Mouse (Mus musculus) midbrain, embryonic 11.5 days (tissue): ENCODE measurements at regions not wholly inside any gene's neighbourhood (a gene's known extent, or its start where the extent isn't known, plus 50 kb on each side); places are given as distances from the start of the nearest gene placed in this dataset.

Experiments used
- ATAC-seq: fragments of 200-750 bp; cut with Nextera tagmentation; 2 replicates; pipeline ENCODE4 v1.8.0; 2017; ENCODE audit warnings: moderate TSS enrichment, moderate library complexity; ENCODE audit not compliant: low FRiP score
- DNase-seq: peaks from one replicate; pipeline ENCODE4 v3.0.0; 2015; ENCODE audit warnings: low spot score; ENCODE audit errors: missing footprints
- H3K27ac ChIP-seq: fragments of 300-500 bp; sonication (generic); 2 replicates; pipeline ENCODE4 v1.5.1; 2014; ENCODE audit warnings: low read depth, low read length
- H3K27me3 ChIP-seq: fragments of 300-500 bp; sonication (generic); 2 replicates; pipeline ENCODE4 v1.6.1; 2014; ENCODE audit warnings: mild to moderate bottlenecking, low read length, moderate library complexity, mixed read lengths; ENCODE audit not compliant: control insufficient read depth, insufficient read depth
- H3K36me3 ChIP-seq: fragments of 300-500 bp; sonication (generic); 2 replicates; pipeline ENCODE4 v1.6.1; 2014; ENCODE audit warnings: mild to moderate bottlenecking, low read length, moderate library complexity, mixed read lengths; ENCODE audit not compliant: control insufficient read depth, insufficient read depth
- H3K4me1 ChIP-seq: fragments of 300-500 bp; sonication (generic); 2 replicates; pipeline ENCODE4 v1.6.1; 2014; ENCODE audit warnings: low read length; ENCODE audit not compliant: control insufficient read depth, insufficient read depth
- H3K4me2 ChIP-seq: fragments of 300-500 bp; sonication (generic); 2 replicates; pipeline ENCODE4 v1.6.1; 2014; ENCODE audit warnings: mild to moderate bottlenecking, moderate library complexity
- H3K4me3 ChIP-seq: fragments of 300-500 bp; sonication (generic); 2 replicates; pipeline ENCODE4 v1.5.1; 2014; ENCODE audit warnings: low read depth, low read length
- H3K9ac ChIP-seq: fragments of 300-500 bp; sonication (generic); 2 replicates; pipeline ENCODE4 v1.6.1; 2014; ENCODE audit warnings: low read length
- H3K9me3 ChIP-seq: fragments of 300-500 bp; sonication (generic); 2 replicates; pipeline ENCODE4 v1.6.1; 2016; ENCODE audit warnings: low read length; ENCODE audit not compliant: control insufficient read depth
- WGBS: fragments of 180-500 bp; shearing (Covaris S2); extraction: QIAGEN DNeasy Blood & Tissue Kit; methylation state at CpG from one replicate; pipeline ENCODE4 v1.1.7; 2014; 5-methylcytosine and 5-hydroxymethylcytosine counted together

DNA sequence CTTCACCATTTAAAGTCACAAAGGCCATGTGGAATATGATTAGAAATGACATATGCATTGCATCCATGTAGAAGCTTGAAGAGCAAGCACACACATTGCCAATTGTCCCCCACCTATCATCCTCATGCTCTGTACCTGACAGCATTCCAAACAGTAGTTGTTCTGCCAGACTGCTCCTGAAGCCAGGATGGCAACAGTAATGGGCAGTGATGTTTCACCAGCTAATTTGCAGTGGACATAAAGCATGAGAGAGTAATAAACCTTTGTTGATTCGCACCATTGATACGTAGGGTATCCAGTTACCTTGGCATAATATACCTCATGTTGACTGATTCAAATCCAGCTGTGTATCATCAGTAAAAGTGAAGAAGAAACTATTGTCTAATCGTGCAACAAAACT, 606.5 kb upstream of the Celf2 start:
- ATAC-seq (no peak), DNase-seq (no peak)
- H3K4me3 ChIP-seq, result no peak overlapping the region
- no peak overlapping the region for H3K27ac ChIP-seq
- H3K36me3 ChIP-seq, result no peaks in the 10 kb centered on the region
- no peaks in the 10 kb centered on the region for H3K4me1 ChIP-seq
- 89% methylated on average over 3 of the region's 3 CpGs for whole genome bisulfite sequencing
- H3K9me3 ChIP-seq, result no peaks in the 10 kb centered on the region
- H3K27me3 ChIP-seq, result no peaks in the 10 kb centered on the region
- no peak overlapping the region for H3K9ac ChIP-seq
- no peak overlapping the region for H3K4me2 ChIP-seq

DNA sequence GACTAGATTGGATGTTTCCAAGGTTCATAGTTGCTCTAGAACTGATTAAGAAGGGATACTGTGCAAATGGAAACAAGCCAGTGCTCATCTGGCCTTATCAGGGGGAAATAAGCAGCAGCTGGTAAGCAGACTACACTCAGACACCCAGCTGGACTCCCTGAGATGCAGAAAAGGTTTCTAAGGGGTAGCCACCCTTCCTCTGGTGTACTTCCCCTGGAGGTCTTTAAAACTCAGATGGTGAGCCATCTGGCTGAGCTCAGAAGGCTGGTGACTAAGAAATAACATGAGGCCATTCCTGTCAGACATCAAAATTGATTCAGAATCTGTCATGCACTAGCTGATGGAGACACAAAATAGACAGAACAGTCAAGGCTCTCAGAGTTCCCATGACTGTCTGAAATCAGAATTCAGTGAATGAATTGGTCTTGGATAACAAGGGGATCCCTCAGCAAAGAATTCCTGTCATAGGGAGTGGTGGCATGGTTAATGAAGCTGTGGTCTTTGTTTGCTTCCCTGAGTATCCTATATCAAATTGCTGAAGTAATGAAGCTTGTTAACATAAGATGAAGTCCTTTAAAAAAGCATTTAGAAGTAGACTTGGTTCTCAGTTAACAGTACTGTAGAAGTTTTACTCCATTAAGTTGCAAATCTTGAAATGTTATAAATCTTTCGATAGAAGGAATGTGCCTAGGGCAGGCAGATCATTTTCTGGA, 603.2 kb upstream of the Celf2 start:
- no peak overlapping the region for H3K27ac ChIP-seq
- no peak overlapping the region for H3K4me2 ChIP-seq
- no peak overlapping the region for H3K9ac ChIP-seq
- no peaks in the 10 kb centered on the region for H3K9me3 ChIP-seq
- H3K4me3 ChIP-seq, result no peak overlapping the region
- DNase-seq (no peak), ATAC-seq (no peak)
- no peaks in the 10 kb centered on the region for H3K27me3 ChIP-seq
- H3K36me3 ChIP-seq, result no peaks in the 10 kb centered on the region
- no peaks in the 10 kb centered on the region for H3K4me1 ChIP-seq
- 88% methylated on average over 1 of the region's 1 CpGs for WGBS

DNA sequence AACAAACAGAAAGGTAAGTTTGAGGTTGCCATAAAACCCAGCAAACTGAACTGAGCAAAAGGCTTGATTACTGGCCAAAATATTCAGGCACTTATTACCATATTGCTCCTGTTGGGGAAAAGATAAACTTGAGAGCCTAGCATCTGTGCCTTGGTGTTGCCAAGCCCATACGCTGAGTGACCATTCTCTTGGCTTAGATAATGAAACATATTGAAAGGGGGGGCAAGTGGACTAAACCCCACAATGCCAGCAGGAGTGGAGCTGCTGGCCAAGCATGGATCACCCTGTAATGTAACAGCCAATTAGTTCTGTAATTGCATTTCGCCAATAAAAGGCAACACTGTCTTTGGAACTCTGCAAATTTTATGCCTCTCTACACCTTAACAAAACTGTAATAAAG, 584.8 kb upstream of the Celf2 start:
- Histone ChIP-seq H3K9ac (no peak overlapping the region), H3K36me3 (no peaks in the 10 kb centered on the region), H3K27me3 (no peaks in the 10 kb centered on the region), H3K9me3 (no peaks in the 10 kb centered on the region), H3K4me3 (no peak overlapping the region), H3K27ac (no peak overlapping the region), H3K4me2 (no peak overlapping the region), H3K4me1 (no peaks in the 10 kb centered on the region)
- DNase-seq (no peak), ATAC-seq (no peak)
- WGBS, result 82% methylated on average over 2 of the region's 2 CpGs

DNA sequence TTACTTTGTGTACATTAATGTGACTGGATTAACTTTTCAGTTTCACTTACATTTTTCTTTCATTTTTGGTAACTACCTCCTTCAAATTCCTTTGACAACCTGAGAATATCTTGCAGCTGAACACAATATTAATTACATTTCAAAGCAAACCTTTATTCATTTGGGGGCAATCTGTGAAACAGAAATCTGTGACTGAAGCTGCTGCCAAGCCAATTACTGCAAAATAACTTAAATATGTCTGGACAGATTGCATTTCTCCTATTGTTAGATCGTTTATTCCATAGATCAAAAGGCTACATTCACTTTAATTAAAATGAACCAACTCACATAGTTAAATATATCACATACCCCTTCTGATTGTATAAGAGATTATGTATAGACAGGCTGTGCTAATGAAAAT, 558.5 kb upstream of the Celf2 start:
- WGBS, result 80% methylated on average over 1 of the region's 1 CpGs
- Histone ChIP-seq H3K4me1 (no peaks in the 10 kb centered on the region), H3K27ac (no peak overlapping the region), H3K27me3 (no peaks in the 10 kb centered on the region), H3K9ac (no peak overlapping the region), H3K9me3 (no peaks in the 10 kb centered on the region), H3K4me3 (no peak overlapping the region), H3K36me3 (no peaks in the 10 kb centered on the region), H3K4me2 (no peak overlapping the region)
- DNase-seq (no peak), ATAC-seq (no peak)

DNA sequence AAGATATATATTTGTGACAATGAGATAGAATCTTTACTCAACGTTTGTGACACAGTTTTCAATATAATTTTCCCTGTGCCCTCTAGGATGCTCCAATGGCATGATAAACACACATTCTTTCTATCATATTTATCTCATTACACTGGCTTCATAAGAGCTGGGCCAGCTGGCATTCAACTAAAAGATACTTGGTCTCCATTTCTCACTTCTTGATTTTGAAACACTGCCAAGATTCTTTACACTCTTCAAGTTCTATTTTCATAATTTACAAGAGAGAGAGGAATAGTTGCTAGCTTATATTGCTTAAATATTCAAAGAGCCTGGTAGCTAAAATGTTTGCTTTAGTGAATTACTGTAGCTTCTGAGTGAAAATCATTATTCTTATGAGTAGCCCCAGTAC, 552.3 kb upstream of the Celf2 start:
- Histone ChIP-seq H3K4me2 (no peak overlapping the region), H3K4me1 (no peaks in the 10 kb centered on the region), H3K9ac (no peak overlapping the region), H3K9me3 (no peaks in the 10 kb centered on the region), H3K27me3 (no peaks in the 10 kb centered on the region), H3K4me3 (no peak overlapping the region), H3K27ac (no peak overlapping the region), H3K36me3 (no peaks in the 10 kb centered on the region)
- DNase-seq (no peak), ATAC-seq (no peak)
- 59% methylated on average over 1 of the region's 1 CpGs for WGBS

DNA sequence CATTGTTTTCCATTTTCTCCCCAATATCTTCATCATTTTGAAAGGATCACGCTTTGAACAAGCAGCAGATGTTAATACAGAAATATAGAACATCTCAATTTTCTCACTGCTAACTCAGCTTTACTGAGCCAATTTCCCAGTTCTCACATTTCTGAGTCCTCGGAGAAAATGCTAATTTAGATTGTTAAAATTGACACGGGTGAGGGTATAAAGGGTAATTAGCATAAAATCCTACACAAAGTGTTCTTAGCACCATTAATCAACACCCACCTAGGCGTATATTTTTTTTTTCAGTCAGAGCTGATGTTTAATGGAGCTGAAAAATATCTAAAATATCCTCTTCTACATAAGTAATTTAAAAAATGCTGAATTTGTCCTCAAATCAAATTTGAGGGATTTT, 519.8 kb upstream of the Celf2 start:
- no peak overlapping the region for H3K4me3 ChIP-seq
- WGBS, result 67% methylated on average over 4 of the region's 4 CpGs
- ATAC-seq, result no peak
- H3K4me1 ChIP-seq, result no peaks in the 10 kb centered on the region
- H3K27me3 ChIP-seq, result no peaks in the 10 kb centered on the region
- no peak overlapping the region for H3K9ac ChIP-seq
- H3K9me3 ChIP-seq, result no peaks in the 10 kb centered on the region
- no peak for DNase-seq
- no peak overlapping the region for H3K27ac ChIP-seq
- no peaks in the 10 kb centered on the region for H3K36me3 ChIP-seq
- no peak overlapping the region for H3K4me2 ChIP-seq

DNA sequence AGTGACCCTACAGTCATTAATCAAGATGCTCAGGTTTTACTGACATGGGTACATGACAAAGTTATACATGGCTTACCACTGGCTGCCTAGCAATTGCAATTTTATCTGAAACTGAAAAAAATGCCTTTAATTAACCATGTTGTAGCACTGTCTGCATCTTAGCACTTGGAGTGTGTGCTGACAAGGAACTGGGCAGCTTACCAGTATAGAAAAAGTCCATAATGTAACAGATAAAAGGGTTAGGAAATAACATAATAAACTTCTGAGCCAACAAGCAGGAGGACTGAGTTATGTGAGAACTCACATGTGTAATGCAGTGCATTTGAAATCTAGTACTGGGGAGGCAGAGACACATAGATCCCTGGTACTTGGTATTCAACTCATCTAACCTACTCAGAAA, 518.2 kb upstream of the Celf2 start:
- no peaks in the 10 kb centered on the region for H3K27me3 ChIP-seq
- H3K9ac ChIP-seq, result no peak overlapping the region
- H3K4me3 ChIP-seq, result no peak overlapping the region
- no peak overlapping the region for H3K4me2 ChIP-seq
- H3K27ac ChIP-seq, result no peak overlapping the region
- DNase-seq (no peak), ATAC-seq (no peak)
- no peaks in the 10 kb centered on the region for H3K4me1 ChIP-seq
- no peaks in the 10 kb centered on the region for H3K9me3 ChIP-seq
- no peaks in the 10 kb centered on the region for H3K36me3 ChIP-seq

DNA sequence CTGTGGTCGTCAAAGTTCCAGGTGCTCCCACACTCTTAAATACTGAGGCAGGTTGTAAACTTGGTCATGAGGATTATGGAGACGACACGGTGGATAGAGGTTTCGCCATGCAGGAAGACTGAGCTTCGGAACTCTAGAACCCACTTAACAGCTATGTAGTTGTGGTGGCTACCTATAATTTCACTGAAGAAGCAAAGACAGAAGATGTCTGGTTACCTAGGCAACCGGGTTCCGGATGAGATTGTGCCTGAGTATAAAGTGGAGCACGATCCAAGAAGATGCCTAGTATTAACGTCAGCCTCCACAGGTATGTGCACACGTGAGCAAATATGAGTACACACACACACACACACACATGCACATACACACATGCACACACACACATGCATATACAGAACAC, 517.3 kb upstream of the Celf2 start:
- DNase-seq (no peak), ATAC-seq (no peak)
- Histone ChIP-seq H3K4me3 (no peak overlapping the region), H3K27ac (no peak overlapping the region), H3K4me2 (no peak overlapping the region), H3K9ac (no peak overlapping the region), H3K4me1 (no peaks in the 10 kb centered on the region), H3K27me3 (no peaks in the 10 kb centered on the region), H3K36me3 (no peaks in the 10 kb centered on the region), H3K9me3 (no peaks in the 10 kb centered on the region)
- 94% methylated on average over 10 of the region's 10 CpGs for WGBS

DNA sequence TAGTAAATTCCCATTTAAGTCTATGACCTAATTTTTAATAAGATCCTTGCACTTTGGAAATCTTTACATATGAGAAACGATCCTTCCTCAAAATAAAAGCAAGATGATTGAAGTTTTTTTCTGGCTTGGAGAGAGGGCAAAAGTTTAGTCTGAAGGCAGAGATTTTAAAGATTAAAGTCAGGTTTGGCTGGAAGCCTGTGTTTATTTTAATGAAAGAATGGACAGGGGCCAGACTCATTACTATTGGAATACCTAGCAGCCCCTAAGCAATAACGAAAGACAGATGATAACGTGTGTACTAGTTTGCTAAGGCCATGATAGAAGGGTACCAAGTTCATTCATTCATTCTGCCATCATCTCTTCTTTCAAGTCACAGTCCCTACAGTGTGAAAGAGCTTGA, 513.3 kb upstream of the Celf2 start:
- Histone ChIP-seq H3K27ac (no peak overlapping the region), H3K9ac (no peak overlapping the region), H3K9me3 (no peaks in the 10 kb centered on the region), H3K4me3 (no peak overlapping the region), H3K4me1 (no peaks in the 10 kb centered on the region), H3K36me3 (no peaks in the 10 kb centered on the region), H3K4me2 (no peak overlapping the region), H3K27me3 (no peaks in the 10 kb centered on the region)
- DNase-seq (no peak), ATAC-seq (no peak)
- WGBS, result 79% methylated on average over 3 of the region's 3 CpGs

DNA sequence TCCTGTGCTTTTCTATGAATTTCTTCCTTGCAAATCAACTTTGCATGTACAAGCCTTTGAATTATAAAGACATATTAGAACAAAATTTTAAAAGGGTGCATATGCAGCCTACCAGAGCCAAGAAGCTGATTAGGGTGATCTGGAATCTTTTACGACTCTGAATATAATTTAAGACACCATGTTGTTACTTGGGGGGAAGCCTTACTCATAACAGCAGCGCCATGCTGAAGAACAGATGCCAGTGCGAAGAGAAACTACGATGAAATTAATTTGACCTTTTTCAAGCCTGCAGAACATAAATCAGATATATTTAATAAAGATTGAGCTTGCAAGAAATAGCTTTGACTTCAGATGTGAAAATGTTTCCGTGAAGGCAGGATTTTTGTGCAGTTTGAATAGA, 512.7 kb upstream of the Celf2 start:
- DNase-seq, result no peak
- H3K9me3 ChIP-seq, result no peaks in the 10 kb centered on the region
- no peaks in the 10 kb centered on the region for H3K4me1 ChIP-seq
- no peak for ATAC-seq
- no peaks in the 10 kb centered on the region for H3K27me3 ChIP-seq
- H3K4me2 ChIP-seq, result no peak overlapping the region
- H3K9ac ChIP-seq, result no peak overlapping the region
- 89% methylated on average over 5 of the region's 5 CpGs for WGBS
- no peak overlapping the region for H3K4me3 ChIP-seq
- H3K36me3 ChIP-seq, result no peaks in the 10 kb centered on the region
- H3K27ac ChIP-seq, result no peak overlapping the region
